Mouse (Mus musculus) liver, embryonic 14.5 days (tissue): Measurements from ENCODE around the gene Slc38a11.

Source experiments
- CTCF ChIP-seq: IDR thresholded peaks from 2 replicates; pipeline ENCODE4 v1.5.1; 2016; ENCODE audit warnings: antibody characterized with exemption, low read depth, control low read depth
- EP300 ChIP-seq: IDR thresholded peaks from 2 replicates; pipeline ENCODE4 v1.6.1; 2016; ENCODE audit warnings: antibody characterized with exemption, low read depth

DNA sequence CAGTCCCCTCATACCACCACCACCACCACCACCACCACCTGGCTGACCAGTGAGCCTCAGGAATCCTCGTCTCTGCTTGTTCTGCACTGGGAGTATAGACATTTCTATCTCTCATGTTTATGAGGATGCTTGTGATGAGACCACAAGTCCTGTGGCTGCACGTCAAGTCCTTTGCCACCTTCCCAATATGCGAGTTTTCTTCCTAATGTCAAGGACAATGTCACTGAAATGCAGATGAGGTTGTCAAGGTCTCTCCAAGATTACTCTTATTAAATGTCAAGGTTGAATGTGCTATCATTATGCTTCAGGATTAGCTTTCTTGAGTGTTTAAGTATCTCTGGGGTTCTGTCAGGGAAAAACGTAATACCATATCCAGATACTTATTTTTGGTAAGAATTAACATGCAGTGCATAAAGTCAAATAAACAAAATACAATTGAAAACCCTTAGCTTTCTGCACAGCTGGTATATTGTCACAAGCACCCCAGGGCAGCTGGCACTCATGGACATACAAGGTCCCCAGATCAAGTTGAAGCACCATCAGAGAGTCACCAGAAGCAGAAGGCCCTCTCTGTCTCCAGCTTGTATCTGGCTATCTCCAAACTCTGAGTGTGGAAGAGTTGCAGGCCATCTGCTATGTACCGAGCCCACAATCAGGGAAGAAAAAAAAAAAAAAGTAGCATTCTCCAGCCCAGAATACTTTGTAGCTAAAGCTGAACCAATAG lies 97.1 kb downstream of the Slc38a11 start:
- no peak for TF ChIP-seq CTCF
- TF ChIP-seq EP300, result no peak
